Mouse (Mus musculus): ENCODE results near the gene Tmco1. TPM values are rescaled to one million over a fixed set of nuclear protein-coding genes. Genes with fewer than 3 reads are reported as not detected.
A peak's percentile ranks its signal among the peaks of the same experiment; 100 is the strongest.

Tmco1 gene
- total RNA-seq (2021) = 100 to 1,000 TPM; 107 to 109 TPM
- long read RNA-seq, experiment 1, transcript Tmco1-204 (7 exons, 1,573 nt) = major isoform, 149 of 179 reads
- long read RNA-seq, experiment 1, partial matches to known transcripts = 26 of 179 reads
- long read RNA-seq, experiment 1, other reads (novel, unspliced or antisense) = 4 of 179 reads
- long read RNA-seq, experiment 2, transcript Tmco1-204 (7 exons, 1,573 nt) = major isoform, 106 of 110 reads
- long read RNA-seq, experiment 2, partial matches to known transcripts = 0 of 110 reads
- long read RNA-seq, experiment 2, other reads (novel, unspliced or antisense) = 4 of 110 reads

DNA sequence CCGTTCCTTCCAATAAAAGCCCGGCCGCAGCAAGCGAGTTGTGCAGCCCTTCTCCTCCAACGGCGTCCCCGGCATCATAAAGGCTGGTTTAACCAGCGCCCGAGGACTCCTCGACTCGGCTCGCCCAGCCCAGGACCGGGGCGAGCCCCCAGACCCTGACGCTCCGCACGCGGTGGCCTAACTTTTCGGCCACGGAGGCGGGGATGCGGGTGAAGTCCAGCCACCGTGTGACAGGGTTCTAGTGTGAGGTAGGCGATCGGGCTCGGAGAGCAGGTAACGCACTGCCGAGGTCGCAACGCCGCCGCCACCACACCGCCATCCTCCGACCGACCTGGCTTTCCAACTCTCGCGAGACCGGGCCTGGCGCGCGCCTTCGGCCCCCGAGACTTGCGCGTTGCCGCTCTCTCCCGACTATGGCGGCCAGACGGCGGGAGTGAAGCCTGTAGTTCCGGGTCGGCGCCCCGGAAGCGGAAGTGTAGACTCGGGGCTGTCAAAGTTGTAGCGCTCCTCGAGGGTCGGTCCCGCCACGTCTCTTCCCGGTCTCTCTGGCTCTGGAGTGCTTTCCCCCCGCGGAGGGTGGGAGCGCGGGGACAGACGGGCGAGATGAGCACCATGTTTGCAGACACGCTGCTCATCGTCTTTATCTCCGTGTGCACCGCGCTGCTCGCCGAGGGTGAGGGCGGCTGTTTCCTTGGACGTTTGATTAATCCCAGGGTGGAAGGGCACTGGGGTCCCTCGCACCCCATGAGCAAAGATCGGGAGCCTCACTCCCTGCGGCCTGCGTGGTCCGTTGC, at the start of gene Tmco1:
Gene Tmco1, plus strand, starts transcription at position 118 of the 794 bp plus-strand sequence.
- peak; percentile 99 for DNase-seq

GRCm38 (mm10) chr1:167259702-167260101, 48.5 kb upstream of the Tmco1 start:
- DNase-seq = no peak

DNA sequence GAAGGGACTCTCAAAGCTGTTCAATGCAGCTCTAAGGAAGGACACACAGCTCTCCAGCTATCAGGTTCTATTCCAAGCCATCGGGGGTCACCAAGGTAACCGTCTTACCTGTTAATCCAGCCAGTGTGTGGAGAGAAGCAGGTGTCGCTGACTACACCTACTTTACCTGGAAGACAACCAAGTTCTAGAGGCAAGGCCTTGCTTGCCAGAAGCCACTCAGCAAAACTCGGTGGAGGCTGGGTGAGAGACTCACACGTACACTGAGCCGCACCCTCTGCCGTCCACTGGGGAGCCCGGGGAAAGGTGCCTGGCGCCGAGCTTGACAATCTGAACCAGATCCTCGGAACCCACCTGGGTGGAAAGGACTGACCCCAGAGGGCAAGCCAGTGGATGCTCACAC, 46.4 kb upstream of the Tmco1 start:
- DNase-seq = no peak

- DNase-seq = no peak
Measured at GRCm38 (mm10) chr1:167262489-167263041, 45.6 kb upstream of the Tmco1 start.

- DNase-seq = no peak
Measured at GRCm38 (mm10) chr1:167265366-167265765, 42.8 kb upstream of the Tmco1 start.

GRCm38 (mm10) chr1:167266720-167267119, 41.5 kb upstream of the Tmco1 start:
- no peak for DNase-seq

DNA sequence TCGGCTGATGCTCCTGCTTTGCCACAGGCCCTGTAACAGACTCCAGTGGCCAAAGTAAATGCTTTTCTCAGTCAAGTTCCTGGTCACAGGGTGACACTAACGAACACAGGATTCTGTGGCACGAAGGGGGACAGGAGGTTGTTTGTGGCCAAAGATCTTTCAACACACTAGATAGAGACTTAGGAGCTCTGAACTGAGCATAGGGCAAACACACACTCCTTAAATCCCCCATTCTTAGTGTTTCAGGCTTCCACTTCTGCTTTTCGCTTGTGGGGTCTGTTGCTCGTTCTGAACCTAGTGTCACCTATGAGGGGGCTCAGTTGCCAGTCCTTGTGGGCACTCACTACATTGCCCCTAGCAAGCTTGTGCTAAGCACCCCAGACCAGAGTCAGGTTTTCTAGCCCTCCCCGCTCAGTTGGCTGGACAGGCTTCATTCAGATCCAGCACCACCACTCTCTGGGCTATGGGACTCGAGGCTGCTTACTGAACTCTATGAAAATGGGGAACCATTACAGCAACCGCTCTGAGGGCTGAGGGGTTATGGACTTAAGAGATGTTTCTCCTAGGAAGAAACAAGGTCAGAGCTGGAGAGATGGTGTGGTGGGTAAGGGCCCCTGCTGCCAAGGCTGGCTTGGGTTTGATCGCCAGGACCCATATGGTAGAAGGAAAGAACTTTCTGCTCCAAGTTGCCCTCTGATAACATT, 39.7 kb upstream of the Tmco1 start:
- no peak for DNase-seq

DNA sequence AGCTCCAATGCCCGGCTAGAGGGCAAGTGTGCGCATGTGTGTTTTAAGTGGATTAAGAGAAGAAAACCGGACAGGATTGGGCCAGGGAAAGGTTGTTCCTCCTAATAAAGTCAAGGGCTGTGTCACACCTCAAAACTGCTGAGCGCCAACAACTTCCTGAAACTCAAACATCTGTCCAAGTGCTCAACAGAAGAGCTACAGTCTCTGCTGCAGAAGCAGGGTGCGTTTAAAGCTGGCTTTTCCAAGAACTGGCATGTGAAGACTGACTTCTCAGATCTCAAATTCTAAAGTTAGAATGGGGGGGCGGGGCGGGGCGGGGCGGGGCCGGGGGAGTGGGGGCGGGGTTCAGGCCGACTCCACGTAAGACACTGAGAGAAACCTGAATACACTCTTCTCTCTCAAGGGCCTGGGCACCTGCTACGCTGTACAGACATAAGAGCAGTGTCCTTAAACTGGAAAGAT, 38.8 kb upstream of the Tmco1 start:
- no peak for DNase-seq

GRCm38 (mm10) chr1:167269856-167270270, 38.3 kb upstream of the Tmco1 start:
- DNase-seq = peak; percentile 80

DNA sequence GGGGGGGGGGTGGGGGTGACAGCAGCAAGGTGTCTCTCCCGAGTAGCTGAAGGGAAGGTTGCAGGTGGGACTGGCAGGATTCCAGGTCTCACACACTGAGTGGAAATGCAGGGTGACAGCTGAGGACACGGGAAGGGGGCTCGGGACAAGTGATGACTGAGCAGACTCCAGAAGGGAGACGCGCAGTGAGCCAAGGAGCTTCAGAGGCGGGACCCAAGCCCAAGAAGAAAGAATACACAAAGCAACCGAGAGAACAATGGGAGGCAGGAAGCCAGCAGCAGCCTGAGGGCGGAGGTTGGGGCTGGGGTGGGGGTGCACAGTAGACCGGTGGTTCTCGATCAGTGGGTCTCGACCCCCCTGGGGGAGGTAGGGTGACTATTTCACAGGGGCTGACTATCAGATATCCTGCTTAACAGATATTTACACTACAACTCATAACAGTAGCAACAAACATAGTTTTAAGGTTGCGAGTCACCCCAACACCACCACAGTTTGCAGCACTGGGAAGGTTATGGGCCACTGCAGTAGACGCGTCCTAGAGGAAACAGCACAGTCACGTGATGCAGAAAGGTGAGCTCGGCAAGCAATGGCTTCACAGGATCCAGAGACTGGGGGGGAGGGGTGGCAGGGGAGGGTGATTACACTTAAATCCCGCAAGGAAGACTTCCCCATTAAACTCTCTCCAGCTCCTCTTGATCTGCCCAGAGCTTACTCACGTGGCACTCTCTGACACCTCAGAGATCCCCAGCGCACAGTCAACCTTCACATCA, 37.7 kb upstream of the Tmco1 start:
- DNase-seq = no peak

GRCm38 (mm10) chr1:167271304-167271703, 36.9 kb upstream of the Tmco1 start:
- no peak for DNase-seq

- DNase-seq = no peak
Measured at GRCm38 (mm10) chr1:167271841-167272240, 36.3 kb upstream of the Tmco1 start.

- no peak for DNase-seq
Measured at GRCm38 (mm10) chr1:167273380-167274163, 34.6 kb upstream of the Tmco1 start.

DNA sequence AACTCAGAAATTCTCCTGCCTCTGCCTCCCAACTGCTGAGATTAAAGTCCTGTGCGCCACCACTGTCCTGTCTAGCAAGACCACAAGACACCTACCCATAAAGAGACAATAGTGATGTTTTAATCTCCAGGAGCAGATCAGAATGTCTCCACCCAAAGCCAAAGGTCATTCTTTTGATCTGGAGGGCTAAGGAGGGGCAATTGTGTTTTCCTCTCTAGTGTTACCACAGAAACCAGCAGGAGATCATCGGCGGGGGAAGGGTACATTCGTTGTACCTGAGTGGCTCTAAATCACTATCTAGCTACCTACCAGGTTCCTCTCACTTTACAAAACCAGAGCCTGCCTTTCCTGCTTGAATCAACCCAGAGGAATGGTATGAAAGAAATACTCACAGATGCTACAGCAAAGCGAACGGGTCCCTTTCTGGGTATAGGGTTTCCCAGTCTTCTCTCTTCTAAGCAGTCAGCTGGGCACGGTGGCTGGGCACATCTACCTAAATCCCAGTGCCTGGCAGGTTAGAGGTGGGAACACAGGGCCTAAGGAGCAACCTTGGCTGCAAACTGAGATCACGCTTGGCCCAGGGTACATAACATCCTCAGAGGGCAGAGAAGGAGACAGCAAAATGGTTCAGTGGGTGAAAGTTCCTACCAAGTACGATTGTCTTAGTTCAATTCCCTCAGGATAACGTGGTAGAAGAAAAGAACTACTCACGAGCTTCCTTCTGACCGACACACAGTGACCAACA, 33.4 kb upstream of the Tmco1 start:
- DNase-seq = no peak

DNA sequence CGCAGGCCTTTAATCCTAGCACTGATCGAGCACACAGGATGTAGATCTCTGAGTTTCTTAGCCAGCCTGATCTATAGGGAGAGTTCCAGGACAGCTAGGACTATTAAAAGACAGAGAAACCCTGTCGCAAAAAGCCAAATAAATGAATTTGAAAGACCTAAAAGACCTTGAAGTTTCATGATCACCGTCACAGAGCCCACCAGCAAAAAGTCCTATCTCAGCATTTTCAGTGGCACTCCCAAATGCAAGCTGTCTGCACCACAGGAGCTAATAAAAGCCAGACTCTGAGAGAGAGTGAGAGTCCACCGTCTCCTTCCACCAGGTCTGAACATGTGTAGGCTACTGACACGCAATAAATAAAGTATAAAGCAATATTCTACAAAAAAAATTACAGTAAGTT, 29.8 kb upstream of the Tmco1 start:
- no peak for DNase-seq

GRCm38 (mm10) chr1:167279160-167279715, 28.9 kb upstream of the Tmco1 start:
- no peak for DNase-seq

GRCm38 (mm10) chr1:167280061-167280460, 28.1 kb upstream of the Tmco1 start:
- DNase-seq = no peak

- DNase-seq = no peak
Measured at GRCm38 (mm10) chr1:167282112-167282511, 26.1 kb upstream of the Tmco1 start.

DNA sequence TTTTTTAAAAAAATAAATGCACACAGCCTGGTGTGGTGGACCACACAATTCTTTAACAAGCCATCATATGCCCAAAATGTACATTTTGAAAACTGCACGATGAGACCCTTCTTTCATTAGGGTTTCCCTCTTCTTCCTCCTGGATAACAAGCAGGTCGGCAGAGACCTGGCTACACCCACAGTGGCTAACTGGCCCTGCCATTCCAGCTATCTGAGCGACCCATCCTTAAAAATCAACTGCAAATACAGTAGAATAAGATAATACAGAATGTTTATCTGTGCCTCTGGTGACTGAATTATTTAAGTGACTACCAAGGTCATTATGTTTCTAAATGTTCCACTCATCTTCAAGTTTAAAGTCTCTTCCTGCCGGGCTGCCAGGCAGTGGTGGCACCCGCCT, 25.4 kb upstream of the Tmco1 start:
- DNase-seq = no peak
